Mouse (Mus musculus): ENCODE results near the gene Tcf7. TPM values are rescaled to one million over a fixed set of nuclear protein-coding genes. Genes with fewer than 3 reads are reported as not detected.
"Not testable (repeated sequence)": the region's sequence is repeated elsewhere in the genome, so short reads cannot be mapped to it uniquely, and the experiment has no call there.

Tcf7 gene
- polyA plus RNA-seq, 2 experiments, result 1.6 to 1.8 TPM

DNA sequence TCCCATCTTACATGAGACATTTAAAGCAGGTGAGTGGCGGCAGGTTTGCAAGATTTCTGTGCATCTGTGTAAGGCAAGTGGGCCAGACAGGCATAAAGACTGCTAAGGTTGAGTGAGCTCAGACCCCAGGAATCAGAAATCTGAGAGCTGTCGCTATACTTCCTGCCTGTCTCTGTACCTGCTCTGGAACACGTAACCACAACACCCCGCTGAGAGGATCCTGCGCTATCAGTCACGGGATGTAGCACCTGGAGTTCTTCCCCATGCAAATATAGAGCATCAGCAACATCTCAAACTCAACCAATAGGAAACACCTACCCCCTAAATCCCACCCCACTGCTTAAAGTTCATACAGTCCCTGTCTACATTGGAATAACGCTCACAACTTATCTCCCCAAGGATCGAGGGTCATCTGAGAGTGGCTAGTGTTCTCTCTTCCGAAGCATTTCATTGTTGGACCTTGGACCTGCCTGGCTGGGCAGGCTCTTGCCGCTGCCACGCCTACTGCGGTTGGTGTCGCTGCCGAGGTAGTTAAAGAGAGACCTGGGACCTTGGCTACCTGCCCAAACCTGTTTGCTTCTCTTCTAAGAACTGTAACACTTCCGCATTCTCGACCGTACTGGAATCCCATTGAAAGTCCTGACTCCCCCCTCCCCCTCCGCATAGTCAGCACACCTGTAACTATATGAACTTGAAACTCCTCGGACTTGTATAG lies 58.7 kb downstream of the Tcf7 start:
- H3K9me3 ChIP-seq (ENCODE audit: control insufficient read depth, low read length), result no peaks in the 10 kb centered on the region
- H3K27ac ChIP-seq, result no peak overlapping the region
- TF ChIP-seq EP300 (IDR thresholded peaks at IDR 0.05; ENCODE audit: low read depth) (no peak), CTCF (IDR thresholded peaks at IDR 0.05; ENCODE audit: low read depth) (no peak)
- H3K27me3 ChIP-seq (ENCODE audit: control insufficient read depth, insufficient read depth, low read length), result no peaks in the 10 kb centered on the region; the same call in 1 of the 2 replicates
- H3K9ac ChIP-seq (replicated peaks), result no peak overlapping the region
- H3K4me3 ChIP-seq (ENCODE audit: insufficient read depth in 1 of 2, low read depth in 2 of 2, low read length in 2 of 2), result peak overlapping the region in 1 of 2 experiments; percentile 14; a peak in 1 of 4 replicates
- DNase-seq (ENCODE audit: low read depth in 3 of 3, low spot score in 3 of 3), result no peak
- 11% methylated on average over 19 of the region's 19 CpGs for WGBS (ENCODE audit: insufficient replicate concordance)
- no peaks in the 10 kb centered on the region for H3K36me3 ChIP-seq (replicated peaks; ENCODE audit: control insufficient read depth, insufficient read depth, low read depth)
- peak overlapping the region; percentile 23 for H3K4me2 ChIP-seq (ENCODE audit: low read depth)
- peak; percentile 64; the same call in 1 of the 2 replicates for ATAC-seq (ENCODE audit: insufficient read depth)
- no peaks in the 10 kb centered on the region; a peak in 1 of 4 replicates for H3K4me1 ChIP-seq (replicated peaks; ENCODE audit: control insufficient read depth in 2 of 2, insufficient read depth in 2 of 2, low read length in 1 of 2)

DNA sequence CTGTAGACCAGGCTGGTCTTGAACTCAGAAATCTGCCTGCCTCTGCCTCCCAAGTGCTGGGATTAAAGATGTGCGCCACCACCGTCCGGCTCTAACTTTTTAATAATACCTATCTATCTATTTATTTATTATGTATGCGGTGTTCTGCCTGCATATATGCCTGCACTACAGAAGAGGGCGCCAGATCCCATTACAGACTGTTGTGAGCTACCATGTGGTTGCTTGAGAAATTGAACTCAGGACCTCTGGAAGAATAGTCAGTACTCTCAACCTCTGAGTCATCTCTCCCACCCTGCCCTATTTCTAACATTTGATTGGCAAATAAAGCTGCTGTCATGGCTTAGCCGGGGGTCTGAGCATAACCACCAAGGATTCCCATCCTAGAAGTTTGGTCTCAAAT lies 59.9 kb downstream of the Tcf7 start:
- TF ChIP-seq EP300 (IDR thresholded peaks at IDR 0.05; ENCODE audit: low read depth) (no peak), CTCF (IDR thresholded peaks at IDR 0.05; ENCODE audit: low read depth) (peak; percentile 52)
- ATAC-seq (ENCODE audit: insufficient read depth) (no peak), DNase-seq (ENCODE audit: low read depth in 3 of 3, low spot score in 3 of 3) (no peak)
- no peak overlapping the region for H3K4me3 ChIP-seq (ENCODE audit: insufficient read depth in 1 of 2, low read depth in 2 of 2, low read length in 2 of 2)
- no peak overlapping the region for H3K4me2 ChIP-seq (ENCODE audit: low read depth)
- no peak overlapping the region for H3K27ac ChIP-seq
- no peaks in the 10 kb centered on the region for H3K36me3 ChIP-seq (replicated peaks; ENCODE audit: control insufficient read depth, insufficient read depth, low read depth)
- 50% methylated on average over 6 of the region's 6 CpGs for WGBS (ENCODE audit: insufficient replicate concordance)
- no peak overlapping the region for H3K9ac ChIP-seq (replicated peaks)
- no peaks in the 10 kb centered on the region; the same call in 1 of the 2 replicates for H3K27me3 ChIP-seq (ENCODE audit: control insufficient read depth, insufficient read depth, low read length)
- no peaks in the 10 kb centered on the region for H3K9me3 ChIP-seq (ENCODE audit: control insufficient read depth, low read length)
- no peaks in the 10 kb centered on the region; a peak in 1 of 4 replicates for H3K4me1 ChIP-seq (replicated peaks; ENCODE audit: control insufficient read depth in 2 of 2, insufficient read depth in 2 of 2, low read length in 1 of 2)

DNA sequence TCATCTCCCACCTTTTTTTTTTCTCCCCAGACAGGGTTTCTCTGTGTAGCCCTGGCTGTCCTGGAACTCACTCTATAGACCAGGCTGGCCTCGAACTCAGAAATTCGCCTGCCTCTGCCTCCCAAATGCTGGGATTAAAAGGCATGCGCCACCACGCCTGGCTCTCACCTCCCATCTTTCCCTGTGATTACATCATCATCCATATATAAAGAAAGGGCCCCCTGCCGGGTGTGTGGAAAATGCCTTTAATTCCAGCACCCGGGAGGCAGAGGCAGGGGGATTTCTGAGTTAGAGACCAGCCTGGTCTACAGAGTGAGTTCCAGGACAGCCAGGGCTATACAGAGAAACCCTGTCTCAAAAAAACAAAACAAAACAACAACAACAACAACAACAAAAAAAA lies 60.9 kb downstream of the Tcf7 start:
- not testable (repeated sequence) for H3K9ac ChIP-seq (replicated peaks); H3K9me3 ChIP-seq (ENCODE audit: control insufficient read depth, low read length); H3K4me1 ChIP-seq (replicated peaks; ENCODE audit: control insufficient read depth in 2 of 2, insufficient read depth in 2 of 2, low read length in 1 of 2); H3K27ac ChIP-seq; DNase-seq (ENCODE audit: low read depth in 3 of 3, low spot score in 3 of 3); H3K27me3 ChIP-seq (ENCODE audit: control insufficient read depth, insufficient read depth, low read length); H3K36me3 ChIP-seq (replicated peaks; ENCODE audit: control insufficient read depth, insufficient read depth, low read depth); H3K4me3 ChIP-seq (ENCODE audit: insufficient read depth in 1 of 2, low read depth in 2 of 2, low read length in 2 of 2); H3K4me2 ChIP-seq (ENCODE audit: low read depth); ATAC-seq (ENCODE audit: insufficient read depth)
- 65% methylated on average over 6 of the region's 6 CpGs for WGBS (ENCODE audit: insufficient replicate concordance)

DNA sequence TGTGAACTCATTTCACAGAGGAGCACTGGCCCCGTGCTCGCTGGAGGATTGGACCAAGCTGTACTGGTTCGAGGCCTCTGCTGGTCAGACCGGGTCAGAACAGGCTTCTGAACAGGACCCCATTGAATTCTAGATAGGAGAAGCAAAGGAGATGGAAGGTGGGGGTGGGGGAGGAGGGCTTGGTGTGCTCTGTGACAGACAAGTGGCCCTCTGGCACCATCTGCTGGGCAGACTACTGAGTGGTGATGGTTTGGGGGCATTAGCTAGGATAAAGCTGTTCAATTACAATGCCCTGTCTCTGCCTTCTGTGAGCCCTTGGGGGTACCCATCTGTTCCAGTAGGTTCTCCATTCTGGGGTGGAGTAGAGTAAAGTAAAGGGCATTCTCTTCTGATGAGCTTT lies 62.5 kb downstream of the Tcf7 start:
- DNase-seq (ENCODE audit: low read depth in 3 of 3, low spot score in 3 of 3) (no peak), ATAC-seq (ENCODE audit: insufficient read depth) (no peak)
- WGBS (ENCODE audit: insufficient replicate concordance), result 5% methylated on average over 4 of the region's 4 CpGs
- no peaks in the 10 kb centered on the region for H3K9me3 ChIP-seq (ENCODE audit: control insufficient read depth, low read length)
- H3K4me2 ChIP-seq (ENCODE audit: low read depth), result peak overlapping the region; percentile 13; the same call in 1 of the 2 replicates
- no peak overlapping the region for H3K27ac ChIP-seq
- H3K27me3 ChIP-seq (ENCODE audit: control insufficient read depth, insufficient read depth, low read length), result no peaks in the 10 kb centered on the region; the same call in 1 of the 2 replicates
- H3K4me3 ChIP-seq (ENCODE audit: insufficient read depth in 1 of 2, low read depth in 2 of 2, low read length in 2 of 2), result no peak overlapping the region
- H3K4me1 ChIP-seq (replicated peaks; ENCODE audit: control insufficient read depth in 2 of 2, insufficient read depth in 2 of 2, low read length in 1 of 2), result no peaks in the 10 kb centered on the region; a peak in 1 of 4 replicates
- H3K36me3 ChIP-seq (replicated peaks; ENCODE audit: control insufficient read depth, insufficient read depth, low read depth), result no peaks in the 10 kb centered on the region
- no peak for TF ChIP-seq EP300 (IDR thresholded peaks at IDR 0.05; ENCODE audit: low read depth)
- peak; percentile 81 for TF ChIP-seq CTCF (IDR thresholded peaks at IDR 0.05; ENCODE audit: low read depth)
- H3K9ac ChIP-seq (replicated peaks), result no peak overlapping the region

DNA sequence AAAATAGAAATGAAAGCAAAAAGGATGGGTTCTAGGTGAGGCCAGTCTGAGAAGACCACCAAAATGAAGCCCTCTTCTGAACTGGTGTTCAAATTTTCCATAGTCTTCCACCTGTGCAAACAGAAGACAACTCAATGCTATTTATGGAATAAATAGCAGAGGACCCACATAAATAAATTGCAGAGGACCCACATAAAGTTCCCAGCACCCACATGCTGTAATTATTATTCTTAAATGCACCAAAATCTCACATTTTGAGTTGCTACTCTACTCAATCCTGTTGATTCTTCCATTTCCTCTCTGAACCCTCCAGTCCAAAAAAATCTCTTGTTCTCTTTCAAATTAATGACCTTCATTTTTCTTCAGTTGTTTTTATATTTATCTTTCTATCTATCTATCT lies 68.9 kb downstream of the Tcf7 start, which contains the start of gene Olfr1371:
Gene Olfr1371 (minus strand): TSS at position 101 of the 400 bp plus-strand sequence.
- Histone ChIP-seq H3K9ac (replicated peaks) (no peak within 1 kb of the TSS), H3K4me1 (replicated peaks; ENCODE audit: control insufficient read depth in 2 of 2, insufficient read depth in 2 of 2, low read length in 1 of 2) (no peaks in the 10 kb centered on the region), H3K27me3 (ENCODE audit: control insufficient read depth, insufficient read depth, low read length) (no peaks in the 10 kb centered on the region), H3K36me3 (replicated peaks; ENCODE audit: control insufficient read depth, insufficient read depth, low read depth) (no peaks in the 10 kb centered on the region), H3K4me3 (ENCODE audit: insufficient read depth in 1 of 2, low read depth in 2 of 2, low read length in 2 of 2) (no peak within 1 kb of the TSS), H3K4me2 (ENCODE audit: low read depth) (no peak within 1 kb of the TSS), H3K27ac (no peak within 1 kb of the TSS), H3K9me3 (ENCODE audit: control insufficient read depth, low read length) (no peaks in the 10 kb centered on the region)
- DNase-seq (ENCODE audit: low read depth in 3 of 3, low spot score in 3 of 3) (no peak), ATAC-seq (ENCODE audit: insufficient read depth) (no peak)
- TF ChIP-seq EP300 (IDR thresholded peaks at IDR 0.05; ENCODE audit: low read depth), result no peak
- TF ChIP-seq CTCF (IDR thresholded peaks at IDR 0.05; ENCODE audit: low read depth), result no peak

Other genes with a start within 250 kb of the Tcf7 start
- 18.8 and 24.0 TPM in 2 replicates for gene Ppp2ca, start 184.3 kb downstream of the Tcf7 start, polyA plus RNA-seq (2012; rRNA removed)
- 37.5 and 41.6 TPM in 2 replicates for gene Ppp2ca, start 184.3 kb downstream of the Tcf7 start, polyA plus RNA-seq (2014; fragmentation: Nextera tagmentation; extraction: Ambion mirVana)
- not detected in 2 replicates for gene Olfr1373, start 137.5 kb downstream of the Tcf7 start, polyA plus RNA-seq (2012; rRNA removed)
- not detected in 2 replicates for gene Olfr1373, start 137.5 kb downstream of the Tcf7 start, polyA plus RNA-seq (2014; fragmentation: Nextera tagmentation; extraction: Ambion mirVana)
- not detected in 2 replicates for gene Olfr1371, start 69.0 kb downstream of the Tcf7 start, polyA plus RNA-seq (2012; rRNA removed)
- not detected in 2 replicates for gene Olfr1371, start 69.0 kb downstream of the Tcf7 start, polyA plus RNA-seq (2014; fragmentation: Nextera tagmentation; extraction: Ambion mirVana)
- gene Skp1a, start 51.0 kb downstream of the Tcf7 start, polyA plus RNA-seq (2012; rRNA removed), result 32.9 and 55.6 TPM in 2 replicates
- 281 and 285 TPM in 2 replicates for gene Skp1a, start 51.0 kb downstream of the Tcf7 start, polyA plus RNA-seq (2014; fragmentation: Nextera tagmentation; extraction: Ambion mirVana)
- 47.0 and 58.9 TPM in 2 replicates for gene Vdac1, start 77.8 kb upstream of the Tcf7 start, polyA plus RNA-seq (2012; rRNA removed)
- 102 and 106 TPM in 2 replicates for gene Vdac1, start 77.8 kb upstream of the Tcf7 start, polyA plus RNA-seq (2014; fragmentation: Nextera tagmentation; extraction: Ambion mirVana)
- gene 9530068E07Rik, start 113.4 kb upstream of the Tcf7 start, polyA plus RNA-seq (2012; rRNA removed), result 26.6 and 31.3 TPM in 2 replicates
- 44.7 and 49.8 TPM in 2 replicates for gene 9530068E07Rik, start 113.4 kb upstream of the Tcf7 start, polyA plus RNA-seq (2014; fragmentation: Nextera tagmentation; extraction: Ambion mirVana)

All from liver, embryonic 14.5 days (tissue).